Mouse (Mus musculus) cerebellum, adult 2 months (tissue): ENCODE data around the gene Ror1.

Source experiments
- CTCF ChIP-seq: fragments of 200-500 bp; IDR thresholded peaks from 2 replicates; pipeline ENCODE4 v1.5.1; 2011; ENCODE audit warnings: low read depth, mild to moderate bottlenecking, control low read depth, low read length, moderate library complexity, borderline replicate concordance; ENCODE audit not compliant: insufficient read depth
- POLR2A ChIP-seq: fragments of 200-500 bp; IDR thresholded peaks from 2 replicates; pipeline ENCODE4 v1.6.1; 2011; ENCODE audit warnings: low read length, control low read depth, borderline replicate concordance; ENCODE audit not compliant: insufficient read depth

- TF ChIP-seq CTCF (no peak), POLR2A (no peak)
Measured at GRCm38 (mm10) chr4:100315066-100315465, 219.5 kb downstream of the Ror1 start.
